Mouse (Mus musculus): ENCODE data around the gene Egfl6.

The Egfl6 gene

GRCm38 (mm10) chrX:166515923-166516322, 69.6 kb downstream of the Egfl6 start:
- DNase-seq: no peak

- DNase-seq: peak in 1 of 2 experiments; percentile 15
These were observed 71.5 kb downstream of the Egfl6 start for GRCm38 (mm10) chrX:166514035-166514434.

GRCm38 (mm10) chrX:166512071-166512470, 73.4 kb downstream of the Egfl6 start:
- DNase-seq: no peak

- no peak for DNase-seq
These were observed 74.4 kb downstream of the Egfl6 start for GRCm38 (mm10) chrX:166511107-166511506.

- peak; percentile 89 to 94 for DNase-seq
These were observed 75.5 kb downstream of the Egfl6 start for GRCm38 (mm10) chrX:166509761-166510738.

- no peak for DNase-seq
These were observed 81.1 kb downstream of the Egfl6 start for GRCm38 (mm10) chrX:166504421-166504820.

- DNase-seq: no peak
These were observed 85.9 kb downstream of the Egfl6 start for GRCm38 (mm10) chrX:166499496-166500190.

GRCm38 (mm10) chrX:166497771-166498170, 87.7 kb downstream of the Egfl6 start:
- DNase-seq: no peak

- no peak for DNase-seq
These were observed 90.5 kb downstream of the Egfl6 start for GRCm38 (mm10) chrX:166495052-166495451.

GRCm38 (mm10) chrX:166479365-166479983, 106.0 kb downstream of the Egfl6 start, which contains the start of gene Rab9:
Gene Rab9 (minus strand): TSS chrX:166479867.
- peak; percentile 89 to 94 for DNase-seq

GRCm38 (mm10) chrX:166478631-166479364, 106.7 kb downstream of the Egfl6 start:
- DNase-seq: no peak

- no peak for DNase-seq
These were observed 108.1 kb downstream of the Egfl6 start for GRCm38 (mm10) chrX:166477393-166477792.

All from cerebellum, postnatal 25 days (tissue).